Mouse (Mus musculus) layer of hippocampus, adult 2 months (tissue): ENCODE data around the gene Myoz1. TPM values are rescaled to one million over a fixed set of nuclear protein-coding genes. Genes with fewer than 3 reads are reported as not detected.

Experiments used
- DNase-seq, 2 experiments: peaks; one replicate each; pipeline ENCODE4 v3.0.0; 2022; ENCODE audit warnings: low spot score in 2 of 2
- H3K27ac ChIP-seq: fragments of 200-600 bp; 2 replicates; pipeline ENCODE4 v1.8.1; 2022
- H3K4me3 ChIP-seq: fragments of 200-600 bp; 2 replicates; pipeline ENCODE4 v1.8.1; 2022; ENCODE audit warnings: mild to moderate bottlenecking
- CTCF ChIP-seq: fragments of 200-600 bp; conservative IDR thresholded peaks from 2 replicates; pipeline ENCODE4 v1.8.1; 2022; ENCODE audit warnings: antibody characterized with exemption, mild to moderate bottlenecking, moderate library complexity
- total RNA-seq, 2 experiments: library from RNA; stranded (reverse); gene quantifications; 2 replicates each; pipeline ENCODE4 v1.2.3; 2021

Gene Myoz1
- total RNA-seq, 2 experiments from 2014 or later: not detected

GRCm38 (mm10) chr14:20661661-20662331, 5.5 kb upstream of the Myoz1 start:
- no peak for DNase-seq
- TF ChIP-seq CTCF: no peak

GRCm38 (mm10) chr14:20660827-20661660, 4.7 kb upstream of the Myoz1 start:
- Histone ChIP-seq H3K4me3 (peak overlapping the region; percentile 92), H3K27ac (peak overlapping the region; percentile 98)
- DNase-seq: peak; percentile 95 to 96
- TF ChIP-seq CTCF: peak; percentile 89

More at GRCm38 (mm10) chr14:20661661-20662331, 5.5 kb upstream of the Myoz1 start:
- Histone ChIP-seq H3K4me3 (peak overlapping the region; percentile 92), H3K27ac (peak overlapping the region; percentile 98)

GRCm38 (mm10) chr14:20659687-20660086, 3.3 kb upstream of the Myoz1 start:
- no peak overlapping the region for H3K27ac ChIP-seq
- no peak overlapping the region for H3K4me3 ChIP-seq
- no peak for DNase-seq
- TF ChIP-seq CTCF: no peak

GRCm38 (mm10) chr14:20658902-20659301, 2.6 kb upstream of the Myoz1 start:
- DNase-seq: no peak
- TF ChIP-seq CTCF: no peak
- Histone ChIP-seq H3K4me3 (no peak overlapping the region), H3K27ac (no peak overlapping the region)

GRCm38 (mm10) chr14:20658326-20658725, 2.0 kb upstream of the Myoz1 start:
- peak; percentile 67 to 68 for DNase-seq
- TF ChIP-seq CTCF: peak; percentile 92
- no peak overlapping the region for H3K27ac ChIP-seq

GRCm38 (mm10) chr14:20655731-20656130, 609 bp downstream of the Myoz1 start:
- no peak overlapping the region for H3K4me3 ChIP-seq
- H3K27ac ChIP-seq: no peak overlapping the region
- no peak for TF ChIP-seq CTCF
- no peak for DNase-seq

More at GRCm38 (mm10) chr14:20658326-20658725, 2.0 kb upstream of the Myoz1 start:
- H3K4me3 ChIP-seq: no peak overlapping the region

- DNase-seq: no peak
- H3K27ac ChIP-seq: no peak overlapping the region
- no peak overlapping the region for H3K4me3 ChIP-seq
- no peak for TF ChIP-seq CTCF
These were observed 1.5 kb downstream of the Myoz1 start for GRCm38 (mm10) chr14:20654690-20655421.

- H3K4me3 ChIP-seq: no peak overlapping the region
- DNase-seq: no peak
- TF ChIP-seq CTCF: no peak
- H3K27ac ChIP-seq: no peak overlapping the region
These were observed 4.6 kb downstream of the Myoz1 start for GRCm38 (mm10) chr14:20651722-20652256.

- TF ChIP-seq CTCF: no peak
- no peak for DNase-seq
These were observed 5.3 kb downstream of the Myoz1 start for GRCm38 (mm10) chr14:20651000-20651399.

GRCm38 (mm10) chr14:20646381-20646780, 10.0 kb downstream of the Myoz1 start:
- Histone ChIP-seq H3K4me3 (no peak overlapping the region), H3K27ac (no peak overlapping the region)
- DNase-seq: no peak
- TF ChIP-seq CTCF: no peak

More at GRCm38 (mm10) chr14:20651000-20651399, 5.3 kb downstream of the Myoz1 start:
- no peak overlapping the region for H3K4me3 ChIP-seq
- H3K27ac ChIP-seq: no peak overlapping the region

GRCm38 (mm10) chr14:20645547-20645946, 10.8 kb downstream of the Myoz1 start:
- H3K4me3 ChIP-seq: no peak overlapping the region

GRCm38 (mm10) chr14:20641438-20641875, 14.9 kb downstream of the Myoz1 start:
- peak overlapping the region; percentile 76 for H3K4me3 ChIP-seq
- no peak for DNase-seq
- no peak for TF ChIP-seq CTCF
- peak overlapping the region; percentile 99 for H3K27ac ChIP-seq

More at GRCm38 (mm10) chr14:20645547-20645946, 10.8 kb downstream of the Myoz1 start:
- no peak overlapping the region for H3K27ac ChIP-seq
- peak; percentile 43 for TF ChIP-seq CTCF
- DNase-seq: no peak
